Mouse (Mus musculus) neural tube, embryonic 13.5 days (tissue): Measurements from ENCODE around the gene Aqp9. TPM values are rescaled to one million over a fixed set of nuclear protein-coding genes. Genes with fewer than 3 reads are reported as not detected.

Source experiments
- ATAC-seq: fragments of 200-750 bp; cut with Nextera tagmentation; 2 replicates; pipeline ENCODE4 v1.8.0; 2017; ENCODE audit warnings: low read depth, mild to moderate bottlenecking, moderate TSS enrichment, moderate library complexity
- H3K27ac ChIP-seq: fragments of 300-500 bp; sonication (generic); replicated peaks from 2 replicates; pipeline ENCODE4 v1.5.1; 2015; ENCODE audit warnings: moderate library complexity, mild to moderate bottlenecking, inconsistent platforms
- H3K27me3 ChIP-seq: fragments of 300-500 bp; sonication (generic); 2 replicates; pipeline ENCODE4 v1.6.1; 2015; ENCODE audit warnings: mild to moderate bottlenecking, inconsistent platforms
- H3K36me3 ChIP-seq: fragments of 300-500 bp; sonication (generic); 2 replicates; pipeline ENCODE4 v1.6.1; 2015; ENCODE audit warnings: mild to moderate bottlenecking, inconsistent platforms
- H3K4me1 ChIP-seq: fragments of 300-500 bp; sonication (generic); replicated peaks from 2 replicates; pipeline ENCODE4 v1.6.1; 2015; ENCODE audit warnings: inconsistent platforms
- H3K4me2 ChIP-seq: fragments of 300-500 bp; sonication (generic); 2 replicates; pipeline ENCODE4 v1.6.1; 2015; ENCODE audit warnings: inconsistent platforms, mild to moderate bottlenecking, moderate library complexity
- H3K4me3 ChIP-seq: fragments of 300-500 bp; sonication (generic); 2 replicates; pipeline ENCODE4 v1.5.1; 2015; ENCODE audit warnings: mild to moderate bottlenecking, inconsistent platforms
- H3K9ac ChIP-seq: fragments of 300-500 bp; sonication (generic); 2 replicates; pipeline ENCODE4 v1.6.1; 2015; ENCODE audit warnings: moderate library complexity, mild to moderate bottlenecking, inconsistent platforms
- H3K9me3 ChIP-seq: fragments of 300-500 bp; sonication (generic); 2 replicates; pipeline ENCODE4 v1.6.1; 2016; ENCODE audit warnings: inconsistent platforms
- WGBS: fragments of 180-500 bp; shearing (Covaris S2); methylation state at CpG from one replicate; pipeline ENCODE4 v1.1.7; 2015; 5-methylcytosine and 5-hydroxymethylcytosine counted together
- polyA plus RNA-seq: library from polyadenylated mRNA; unstranded; fragments of >200 nt; fragmentation: Nextera tagmentation; extraction: Ambion mirVana; gene quantifications from 2 replicates; pipeline ENCODE4 v1.2.1, GENCODE M21; 2015

Aqp9 gene
- polyA plus RNA-seq, 1 experiment from 2014 or later, result 0.31 TPM

GRCm38 (mm10) chr9:71155399-71156005 is 13.0 kb downstream of the Aqp9 start:
- Histone ChIP-seq H3K4me2 (no peak overlapping the region), H3K4me1 (no peaks in the 10 kb centered on the region), H3K9me3 (no peaks in the 10 kb centered on the region), H3K36me3 (no peaks in the 10 kb centered on the region), H3K27me3 (no peaks in the 10 kb centered on the region), H3K9ac (no peak overlapping the region), H3K4me3 (no peak overlapping the region), H3K27ac (no peak overlapping the region)
- no peak for ATAC-seq
- WGBS, result 85% methylated on average over 7 of the region's 7 CpGs

GRCm38 (mm10) chr9:71151386-71151785 is 17.1 kb downstream of the Aqp9 start:
- no peaks in the 10 kb centered on the region for H3K36me3 ChIP-seq
- no peaks in the 10 kb centered on the region for H3K9me3 ChIP-seq
- H3K9ac ChIP-seq, result no peak overlapping the region
- H3K4me1 ChIP-seq, result no peaks in the 10 kb centered on the region
- H3K27me3 ChIP-seq, result no peaks in the 10 kb centered on the region
- H3K4me3 ChIP-seq, result no peak overlapping the region
- no peak for ATAC-seq
- no peak overlapping the region for H3K27ac ChIP-seq
- WGBS, result 39% methylated on average over 6 of the region's 6 CpGs
- no peak overlapping the region for H3K4me2 ChIP-seq

GRCm38 (mm10) chr9:71150175-71150574 is 18.3 kb downstream of the Aqp9 start:
- no peaks in the 10 kb centered on the region for H3K36me3 ChIP-seq
- 91% methylated on average over 4 of the region's 4 CpGs for WGBS
- no peak for ATAC-seq
- H3K4me3 ChIP-seq, result no peak overlapping the region
- no peak overlapping the region for H3K27ac ChIP-seq
- no peaks in the 10 kb centered on the region for H3K4me1 ChIP-seq
- H3K9ac ChIP-seq, result no peak overlapping the region
- no peaks in the 10 kb centered on the region for H3K9me3 ChIP-seq
- no peaks in the 10 kb centered on the region for H3K27me3 ChIP-seq
- H3K4me2 ChIP-seq, result no peak overlapping the region

- H3K4me2 ChIP-seq, result no peak overlapping the region
- ATAC-seq, result no peak
- H3K27ac ChIP-seq, result no peak overlapping the region
These were observed 19.6 kb downstream of the Aqp9 start for GRCm38 (mm10) chr9:71148890-71149289.

GRCm38 (mm10) chr9:71146210-71146609 is 22.3 kb downstream of the Aqp9 start:
- Histone ChIP-seq H3K27me3 (no peaks in the 10 kb centered on the region), H3K9me3 (no peaks in the 10 kb centered on the region), H3K9ac (no peak overlapping the region), H3K4me2 (no peak overlapping the region), H3K27ac (no peak overlapping the region), H3K4me1 (no peaks in the 10 kb centered on the region), H3K36me3 (no peaks in the 10 kb centered on the region), H3K4me3 (no peak overlapping the region)
- 90% methylated on average over 10 of the region's 10 CpGs for WGBS
- no peak for ATAC-seq

More at GRCm38 (mm10) chr9:71148890-71149289, 19.6 kb downstream of the Aqp9 start:
- Histone ChIP-seq H3K9me3 (no peaks in the 10 kb centered on the region), H3K36me3 (no peaks in the 10 kb centered on the region), H3K4me1 (no peaks in the 10 kb centered on the region), H3K27me3 (no peaks in the 10 kb centered on the region), H3K4me3 (no peak overlapping the region), H3K9ac (no peak overlapping the region)

- ATAC-seq, result no peak
- H3K4me2 ChIP-seq, result no peak overlapping the region
- no peak overlapping the region for H3K9ac ChIP-seq
- H3K4me1 ChIP-seq, result no peaks in the 10 kb centered on the region
- WGBS, result 89% methylated on average over 8 of the region's 8 CpGs
- H3K27me3 ChIP-seq, result no peaks in the 10 kb centered on the region
- no peak overlapping the region for H3K4me3 ChIP-seq
- H3K9me3 ChIP-seq, result no peaks in the 10 kb centered on the region
- no peak overlapping the region for H3K27ac ChIP-seq
- no peaks in the 10 kb centered on the region for H3K36me3 ChIP-seq
These were observed 28.3 kb downstream of the Aqp9 start for GRCm38 (mm10) chr9:71140205-71140604.

- no peak overlapping the region for H3K27ac ChIP-seq
- H3K36me3 ChIP-seq, result no peaks in the 10 kb centered on the region
- H3K9ac ChIP-seq, result no peak overlapping the region
- ATAC-seq, result no peak
- whole genome bisulfite sequencing, result 89% methylated on average over 2 of the region's 2 CpGs
- no peak overlapping the region for H3K4me3 ChIP-seq
- H3K4me1 ChIP-seq, result no peaks in the 10 kb centered on the region
- H3K27me3 ChIP-seq, result no peaks in the 10 kb centered on the region
- H3K9me3 ChIP-seq, result no peaks in the 10 kb centered on the region
- H3K4me2 ChIP-seq, result no peak overlapping the region
These were observed 29.5 kb downstream of the Aqp9 start for GRCm38 (mm10) chr9:71138936-71139335.

GRCm38 (mm10) chr9:71137267-71137945 is 31.1 kb downstream of the Aqp9 start:
- no peak overlapping the region for H3K27ac ChIP-seq
- no peaks in the 10 kb centered on the region for H3K36me3 ChIP-seq
- no peaks in the 10 kb centered on the region for H3K27me3 ChIP-seq
- no peaks in the 10 kb centered on the region for H3K4me1 ChIP-seq
- ATAC-seq, result no peak
- no peak overlapping the region for H3K4me2 ChIP-seq
- no peaks in the 10 kb centered on the region for H3K9me3 ChIP-seq
- no peak overlapping the region for H3K9ac ChIP-seq
- H3K4me3 ChIP-seq, result no peak overlapping the region
- 86% methylated on average over 6 of the region's 6 CpGs for WGBS

GRCm38 (mm10) chr9:71135073-71135472 is 33.4 kb downstream of the Aqp9 start:
- H3K27me3 ChIP-seq, result no peaks in the 10 kb centered on the region
- 67% methylated on average over 5 of the region's 5 CpGs for WGBS
- ATAC-seq, result no peak
- no peaks in the 10 kb centered on the region for H3K36me3 ChIP-seq
- no peak overlapping the region for H3K9ac ChIP-seq
- no peaks in the 10 kb centered on the region for H3K9me3 ChIP-seq
- H3K4me1 ChIP-seq, result no peaks in the 10 kb centered on the region
- no peak overlapping the region for H3K27ac ChIP-seq
- no peak overlapping the region for H3K4me2 ChIP-seq
- no peak overlapping the region for H3K4me3 ChIP-seq

GRCm38 (mm10) chr9:71133190-71133589 is 35.3 kb downstream of the Aqp9 start:
- H3K27me3 ChIP-seq, result no peaks in the 10 kb centered on the region
- no peak overlapping the region for H3K4me2 ChIP-seq
- H3K4me3 ChIP-seq, result no peak overlapping the region
- WGBS, result 83% methylated on average over 5 of the region's 5 CpGs
- H3K4me1 ChIP-seq, result no peaks in the 10 kb centered on the region
- no peak overlapping the region for H3K9ac ChIP-seq
- ATAC-seq, result no peak
- H3K27ac ChIP-seq, result no peak overlapping the region
- no peaks in the 10 kb centered on the region for H3K9me3 ChIP-seq
- no peaks in the 10 kb centered on the region for H3K36me3 ChIP-seq

- Histone ChIP-seq H3K27ac (no peak overlapping the region), H3K4me3 (no peak overlapping the region), H3K27me3 (no peaks in the 10 kb centered on the region), H3K4me1 (no peaks in the 10 kb centered on the region), H3K36me3 (no peaks in the 10 kb centered on the region), H3K9me3 (no peaks in the 10 kb centered on the region), H3K4me2 (no peak overlapping the region), H3K9ac (no peak overlapping the region)
- no peak for ATAC-seq
- 82% methylated on average over 5 of the region's 5 CpGs for WGBS
These were observed 36.7 kb downstream of the Aqp9 start for GRCm38 (mm10) chr9:71131822-71132221.

GRCm38 (mm10) chr9:71128911-71129310 is 39.6 kb downstream of the Aqp9 start:
- Histone ChIP-seq H3K9me3 (no peaks in the 10 kb centered on the region), H3K36me3 (no peaks in the 10 kb centered on the region), H3K4me2 (no peak overlapping the region), H3K4me1 (no peaks in the 10 kb centered on the region), H3K27ac (no peak overlapping the region), H3K9ac (no peak overlapping the region), H3K27me3 (no peaks in the 10 kb centered on the region), H3K4me3 (no peak overlapping the region)
- 65% methylated on average over 5 of the region's 5 CpGs for WGBS
- ATAC-seq, result no peak

GRCm38 (mm10) chr9:71126205-71126604 is 42.3 kb downstream of the Aqp9 start:
- no peaks in the 10 kb centered on the region for H3K9me3 ChIP-seq
- H3K4me1 ChIP-seq, result no peaks in the 10 kb centered on the region
- 22% methylated on average over 2 of the region's 2 CpGs for WGBS
- H3K36me3 ChIP-seq, result no peaks in the 10 kb centered on the region
- no peak overlapping the region for H3K4me2 ChIP-seq
- no peak overlapping the region for H3K9ac ChIP-seq
- H3K27ac ChIP-seq, result no peak overlapping the region
- ATAC-seq, result no peak
- no peaks in the 10 kb centered on the region for H3K27me3 ChIP-seq
- no peak overlapping the region for H3K4me3 ChIP-seq
